Mouse (Mus musculus): Measurements from ENCODE around the gene Cd72.

The Cd72 gene

GRCm38 (mm10) chr4:43478534-43478858, 24.1 kb upstream of the Cd72 start:
- no peak for DNase-seq (ENCODE audit: low spot score in 2 of 2)

GRCm38 (mm10) chr4:43477857-43478533, 23.6 kb upstream of the Cd72 start:
- DNase-seq (ENCODE audit: low spot score in 2 of 2), result peak; percentile 81 to 88

- DNase-seq (ENCODE audit: low spot score in 2 of 2), result no peak
These were observed 22.2 kb upstream of the Cd72 start for GRCm38 (mm10) chr4:43476604-43477003.

- DNase-seq (ENCODE audit: low spot score in 2 of 2), result no peak
These were observed 19.2 kb upstream of the Cd72 start for GRCm38 (mm10) chr4:43473636-43474035.

DNA sequence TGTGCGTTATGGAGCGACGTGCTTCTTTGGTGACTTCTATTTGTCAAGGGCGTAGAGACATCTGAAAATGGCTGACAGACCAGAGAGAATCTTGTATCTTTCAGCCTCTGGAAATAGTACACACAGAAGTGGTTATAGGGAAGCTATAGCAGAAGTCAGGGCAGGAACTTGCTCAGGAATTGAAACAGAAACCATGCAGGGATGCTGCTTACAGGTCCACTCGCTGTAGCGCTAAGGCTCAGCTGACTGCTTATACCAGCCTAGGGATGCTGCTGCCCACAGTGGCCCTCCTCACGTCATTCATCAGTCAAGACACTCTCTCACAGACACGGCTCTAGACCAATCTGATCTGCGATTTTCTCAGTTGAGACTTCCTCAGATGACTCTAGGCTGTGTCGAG, 15.9 kb upstream of the Cd72 start:
- DNase-seq (ENCODE audit: low spot score in 2 of 2), result no peak

DNA sequence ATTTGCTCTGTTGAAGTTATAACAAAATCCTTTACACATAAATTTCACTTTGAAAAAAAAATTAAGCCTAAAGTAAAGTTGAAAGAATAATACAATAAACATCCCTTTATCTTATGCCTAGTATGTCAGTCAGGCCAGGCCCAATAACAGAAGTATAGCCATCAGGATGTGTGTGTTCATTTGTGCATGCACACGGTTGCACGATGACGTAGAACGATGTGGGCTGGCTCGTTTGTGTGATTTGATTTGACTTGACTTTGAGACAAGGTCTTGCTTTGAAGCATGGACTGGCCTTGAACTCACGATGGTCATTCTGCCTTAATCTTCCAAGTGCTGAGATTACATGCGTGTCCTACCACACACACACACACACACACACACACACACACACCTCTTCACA, 12.4 kb upstream of the Cd72 start:
- no peak for DNase-seq (ENCODE audit: low spot score in 2 of 2)

DNA sequence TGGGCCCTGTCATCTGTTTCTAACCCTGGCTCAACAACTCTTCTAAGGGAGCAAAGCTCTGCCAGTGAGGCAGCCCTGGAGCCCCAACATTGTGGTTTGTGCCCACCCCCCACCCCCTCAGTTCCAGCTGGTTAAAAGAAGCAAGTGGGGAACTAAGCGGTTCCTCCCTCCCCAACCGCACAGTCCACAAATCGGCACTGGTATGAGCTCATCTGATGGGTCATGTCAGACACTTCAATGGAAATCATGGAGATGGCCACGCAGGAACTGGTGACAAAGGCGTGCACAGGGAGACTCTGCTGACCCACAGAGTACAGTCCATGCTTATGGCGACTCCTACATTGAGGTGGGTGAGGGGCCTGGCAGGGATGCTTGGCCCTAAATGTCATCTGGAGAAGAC, 11.5 kb upstream of the Cd72 start:
- no peak for DNase-seq (ENCODE audit: low spot score in 2 of 2)

DNA sequence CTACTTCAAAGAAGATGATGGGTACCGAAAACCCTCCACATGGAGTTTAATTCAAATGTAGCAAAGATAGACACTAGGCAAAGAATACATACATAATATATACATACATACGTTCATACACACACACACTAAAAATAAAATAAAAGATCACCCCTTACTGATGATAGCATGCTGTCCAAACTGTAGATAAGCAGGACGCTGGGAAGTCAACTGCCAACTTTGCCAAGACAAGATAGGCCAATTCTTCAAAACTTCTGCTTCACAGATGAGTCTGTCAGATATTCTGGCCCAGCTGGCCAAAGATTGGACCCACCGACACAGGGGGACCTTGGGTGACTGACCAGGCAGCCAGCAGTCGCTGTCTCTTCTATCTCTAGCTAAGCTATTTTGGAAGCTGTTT, 8.7 kb upstream of the Cd72 start:
- no peak for DNase-seq (ENCODE audit: low spot score in 2 of 2)

GRCm38 (mm10) chr4:43457124-43457523, 2.7 kb upstream of the Cd72 start:
- no peak for DNase-seq (ENCODE audit: low spot score in 2 of 2)

DNA sequence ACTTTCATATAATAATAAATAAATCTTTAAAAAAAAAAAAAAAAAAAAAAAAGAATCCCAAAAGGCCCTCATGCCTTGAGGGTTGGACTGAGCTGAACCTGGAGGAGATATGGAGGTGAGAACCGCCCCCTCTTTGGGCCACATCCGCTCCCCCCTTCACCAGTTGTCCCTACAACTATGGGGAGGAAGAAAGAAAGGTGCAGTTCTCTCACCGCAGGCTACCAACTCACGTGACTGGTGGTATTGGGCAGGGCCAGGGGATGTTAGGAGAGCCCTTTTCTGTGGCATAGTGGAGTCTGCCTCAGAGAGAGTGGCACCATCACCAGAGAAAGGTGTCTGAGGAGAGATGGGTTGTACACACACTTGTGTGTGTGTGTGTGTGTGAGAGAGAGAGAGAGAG, 2.0 kb upstream of the Cd72 start:
- no peak for DNase-seq (ENCODE audit: low spot score in 2 of 2)

DNA sequence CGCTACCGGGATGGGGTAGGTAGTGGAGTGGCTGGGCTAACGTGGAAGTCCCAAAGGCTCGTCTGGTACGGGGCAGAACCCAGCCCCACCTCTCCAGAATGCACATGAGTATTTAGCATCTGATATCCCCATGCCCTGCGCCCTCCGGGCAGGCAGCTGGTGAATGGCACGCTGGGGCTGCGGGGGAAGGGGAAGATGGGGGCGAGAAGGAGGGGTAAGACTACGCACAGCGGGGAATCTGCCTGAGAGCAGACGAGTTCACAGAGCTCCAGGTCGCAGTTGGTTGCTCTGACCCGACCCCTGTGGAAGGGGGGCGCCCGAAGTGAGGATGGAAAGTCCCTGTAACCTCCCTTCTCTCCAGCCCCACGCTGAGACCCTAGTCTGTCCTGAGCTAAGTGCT, 1.0 kb downstream of the Cd72 start:
- DNase-seq (ENCODE audit: low spot score in 2 of 2), result no peak

- DNase-seq (ENCODE audit: low spot score in 2 of 2), result no peak
These were observed 2.1 kb downstream of the Cd72 start for GRCm38 (mm10) chr4:43452315-43452714.

DNA sequence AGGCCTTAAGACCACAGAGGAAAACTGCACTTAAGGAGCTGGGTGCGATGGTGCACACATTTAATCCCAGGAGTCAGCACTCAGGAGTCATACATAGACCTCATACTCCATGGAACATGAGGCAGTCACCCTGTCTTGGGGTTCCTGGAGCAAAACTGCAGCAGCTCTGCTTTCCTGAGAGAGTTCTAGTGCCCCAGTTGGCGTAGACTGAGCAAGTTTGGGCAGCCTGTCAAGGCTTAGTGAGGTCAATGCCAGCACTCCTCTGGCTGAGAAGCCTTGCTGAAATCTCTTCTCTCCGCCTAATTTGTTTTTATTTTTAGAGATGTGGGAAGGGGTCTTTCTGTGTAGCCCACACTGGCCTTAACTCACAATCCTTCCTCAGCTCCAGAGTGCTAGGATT, 5.9 kb downstream of the Cd72 start:
- DNase-seq (ENCODE audit: low spot score in 2 of 2), result no peak

- no peak for DNase-seq (ENCODE audit: low spot score in 2 of 2)
These were observed 7.2 kb downstream of the Cd72 start for GRCm38 (mm10) chr4:43447251-43447650.

DNA sequence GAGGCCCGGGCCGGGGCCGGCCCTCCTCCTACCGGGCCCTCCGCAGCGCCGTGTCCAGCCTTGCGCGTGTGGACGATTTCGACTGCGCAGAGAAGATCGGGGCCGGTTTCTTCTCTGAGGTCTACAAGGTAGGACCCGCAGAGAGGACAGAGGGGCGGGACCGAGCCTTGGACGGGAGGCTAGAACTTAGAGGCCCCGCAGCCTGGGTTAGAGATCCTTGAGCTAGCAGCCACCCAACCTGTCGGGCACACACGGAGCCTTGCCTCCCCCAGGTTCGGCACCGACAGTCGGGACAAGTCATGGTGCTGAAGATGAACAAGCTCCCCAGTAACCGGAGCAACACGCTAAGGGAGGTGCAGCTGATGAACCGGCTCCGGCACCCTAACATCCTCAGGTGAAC, 10.9 kb downstream of the Cd72 start:
- DNase-seq (ENCODE audit: low spot score in 2 of 2), result no peak

GRCm38 (mm10) chr4:43442456-43443361, 11.7 kb downstream of the Cd72 start:
- DNase-seq (ENCODE audit: low spot score in 2 of 2), result peak; percentile 72

GRCm38 (mm10) chr4:43442044-43442443, 12.4 kb downstream of the Cd72 start:
- peak; percentile 100 for DNase-seq (ENCODE audit: low spot score in 2 of 2)

DNA sequence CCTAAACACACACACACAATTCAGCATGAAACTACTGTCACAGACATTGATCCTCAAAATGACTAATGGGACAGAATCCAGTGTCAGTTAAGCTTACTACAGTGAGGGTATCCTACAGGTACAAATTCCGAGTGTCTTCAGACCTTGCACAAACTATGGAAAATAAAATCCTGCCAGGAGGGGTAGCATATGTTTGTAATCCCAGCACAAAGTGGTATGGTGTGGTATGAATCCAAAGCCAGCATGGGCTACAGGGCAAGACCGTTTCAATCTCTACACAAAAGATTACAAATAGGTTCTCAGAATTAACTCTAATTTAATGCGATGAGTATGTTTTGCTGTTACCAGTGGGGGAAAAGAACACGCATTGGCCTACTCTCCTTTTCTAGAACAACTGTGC, 12.8 kb downstream of the Cd72 start, which contains the start of gene Tesk1:
Tesk1 (plus strand) TSS at position 301 of the 400 bp plus-strand sequence.
- DNase-seq (ENCODE audit: low spot score in 2 of 2), result no peak

DNA sequence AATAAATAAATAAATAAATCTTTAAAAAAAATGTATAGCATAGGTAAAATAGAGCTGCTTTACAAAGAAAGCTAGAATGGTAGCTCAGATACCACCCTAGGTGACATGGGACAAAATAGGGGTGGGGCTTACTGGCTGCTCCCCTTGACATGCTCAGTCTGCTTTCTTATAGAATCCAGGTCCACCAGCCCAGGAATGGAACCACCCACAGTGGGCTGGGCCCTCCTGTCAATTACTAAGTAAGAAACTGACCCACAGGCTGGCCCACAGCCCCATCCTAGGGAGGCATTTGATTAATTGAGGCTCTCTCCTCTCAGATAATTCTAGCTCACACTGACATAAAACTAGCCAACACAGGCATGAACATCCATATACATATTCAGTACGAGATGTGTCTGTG, 21.6 kb downstream of the Cd72 start:
- no peak for DNase-seq (ENCODE audit: low spot score in 2 of 2)

DNA sequence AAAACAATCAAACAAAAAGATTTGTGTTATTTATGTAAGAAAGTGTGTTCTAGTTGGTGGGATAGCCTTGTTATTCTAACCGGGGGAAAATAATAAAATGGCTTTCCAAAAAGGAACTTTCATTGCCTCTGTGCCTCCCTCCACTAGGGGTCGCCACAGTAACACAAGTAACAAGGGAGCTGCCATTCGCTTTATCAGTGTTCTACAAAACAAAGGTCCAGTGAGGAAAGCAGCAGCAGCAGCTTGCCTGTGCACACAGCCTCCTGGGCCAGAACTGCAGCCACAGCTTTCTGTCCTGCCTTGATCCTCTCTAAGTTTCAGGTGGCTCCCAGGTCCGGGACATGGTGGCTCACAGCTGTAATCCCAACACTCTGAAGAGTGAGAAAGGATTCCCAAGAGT, 22.7 kb downstream of the Cd72 start:
- peak; percentile 80 to 83 for DNase-seq (ENCODE audit: low spot score in 2 of 2)

- DNase-seq (ENCODE audit: low spot score in 2 of 2), result no peak
These were observed 25.5 kb downstream of the Cd72 start, which contains the start of gene Fam166b for GRCm38 (mm10) chr4:43428946-43429345. Gene Fam166b (minus strand): TSS chr4:43429134.

- no peak for DNase-seq (ENCODE audit: low spot score in 2 of 2)
These were observed 26.1 kb downstream of the Cd72 start for GRCm38 (mm10) chr4:43428180-43428861.
